Mouse (Mus musculus) MEL (cell line): ENCODE data around the gene Rrp12. TPM values are rescaled to one million over a fixed set of nuclear protein-coding genes. Genes with fewer than 3 reads are reported as not detected.

Experiments used
- DNase-seq: peaks from one replicate; pipeline ENCODE4 v3.0.0; 2011; ENCODE audit warnings: low read depth, low spot score
- H3K27ac ChIP-seq: 2 replicates; pipeline ENCODE4 v1.5.1; 2012; ENCODE audit warnings: low read depth, mild to moderate bottlenecking, control low read depth, low read length, moderate library complexity; ENCODE audit not compliant: control insufficient read depth
- H3K27me3 ChIP-seq, 2 experiments: fragments of 150-350 bp in 1 of 2; sonication (generic) in 1 of 2; 2 replicates each; pipeline ENCODE4 v1.6.1; 2012; ENCODE audit warnings: low read length in 2 of 2, mild to moderate bottlenecking in 2 of 2, improper control_type of control experiment in 1 of 2, moderate library complexity in 1 of 2; ENCODE audit not compliant: insufficient read depth in 2 of 2, control insufficient read depth in 1 of 2
- H3K36me3 ChIP-seq, 2 experiments: 2 replicates each; pipeline ENCODE4 v1.6.1; 2012 to 2014; ENCODE audit warnings: low read length in 2 of 2, improper control_type of control experiment in 1 of 2, inconsistent platforms in 1 of 2, mild to moderate bottlenecking in 1 of 2; ENCODE audit not compliant: insufficient read depth in 2 of 2, control insufficient read depth in 1 of 2
- H3K4me1 ChIP-seq, 2 experiments: fragments of 150-350 bp in 1 of 2; sonication (generic) in 1 of 2; 2 replicates each; pipeline ENCODE4 v1.6.1; 2012; ENCODE audit warnings: low read length in 2 of 2, improper control_type of control experiment in 1 of 2, mild to moderate bottlenecking in 1 of 2; ENCODE audit not compliant: insufficient read depth in 2 of 2, control insufficient read depth in 1 of 2
- H3K4me3 ChIP-seq, 2 experiments: fragments of 150-350 bp in 1 of 2; sonication (generic) in 1 of 2; 2 replicates each; pipeline ENCODE4 v1.5.1; 2012; ENCODE audit warnings: low read depth in 2 of 2, low read length in 2 of 2, mild to moderate bottlenecking in 2 of 2, moderate library complexity in 2 of 2, control low read depth in 1 of 2, improper control_type of control experiment in 1 of 2; ENCODE audit not compliant: control insufficient read depth in 1 of 2, insufficient read depth in 1 of 2
- H3K79me2 ChIP-seq: 2 replicates; pipeline ENCODE4 v1.6.1; 2012; ENCODE audit warnings: mild to moderate bottlenecking, low read length, moderate library complexity; ENCODE audit not compliant: control insufficient read depth, poor library complexity, insufficient read depth
- H3K9ac ChIP-seq: 2 replicates; pipeline ENCODE4 v1.6.1; 2012; ENCODE audit warnings: low read depth, mild to moderate bottlenecking, control low read depth, low read length, moderate library complexity; ENCODE audit not compliant: control insufficient read depth, poor library complexity, severe bottlenecking
- H3K9me3 ChIP-seq: fragments of 150-350 bp; sonication (generic); replicated peaks from 2 replicates; pipeline ENCODE4 v1.6.1; 2012; ENCODE audit warnings: mild to moderate bottlenecking, low read length, improper control_type of control experiment, moderate library complexity; ENCODE audit not compliant: insufficient read depth
- BHLHE40 ChIP-seq: IDR thresholded peaks from 2 replicates; pipeline ENCODE4 v1.6.1; 2012; ENCODE audit warnings: low read depth, mild to moderate bottlenecking, inconsistent platforms, low read length, improper control_type of control experiment, borderline replicate concordance
- CHD2 ChIP-seq: IDR thresholded peaks from 2 replicates; pipeline ENCODE4 v1.6.1; 2011; ENCODE audit warnings: low read length, improper control_type of control experiment
- CTCF ChIP-seq, 3 experiments: IDR thresholded peaks in 2 of 3; conservative IDR thresholded peaks in 1 of 3; 2 replicates each; pipeline ENCODE4 v1.5.1; 2011 to 2012; ENCODE audit warnings: low read length in 3 of 3, low read depth in 2 of 3, mild to moderate bottlenecking in 2 of 3, improper control_type of control experiment in 1 of 3, inconsistent platforms in 1 of 3, mixed read lengths in 1 of 3, moderate library complexity in 1 of 3; ENCODE audit not compliant: control insufficient read depth in 1 of 3, insufficient read depth in 1 of 3, poor library complexity in 1 of 3, severe bottlenecking in 1 of 3
- E2F4 ChIP-seq: IDR thresholded peaks from 2 replicates; pipeline ENCODE4 v1.6.1; 2011; ENCODE audit warnings: low read depth, low read length, improper control_type of control experiment, borderline replicate concordance
- ELF1 ChIP-seq: IDR thresholded peaks from 2 replicates; pipeline ENCODE4 v1.6.1; 2014; ENCODE audit warnings: low read depth, mild to moderate bottlenecking, inconsistent platforms, low read length, improper control_type of control experiment, moderate library complexity
- ETS1 ChIP-seq: IDR thresholded peaks from 2 replicates; pipeline ENCODE4 v1.6.1; 2012; ENCODE audit warnings: low read depth, mild to moderate bottlenecking, inconsistent platforms, low read length, improper control_type of control experiment, moderate library complexity
- HCFC1 ChIP-seq: IDR thresholded peaks from 2 replicates; pipeline ENCODE4 v1.6.1; 2012; ENCODE audit warnings: low read depth, mild to moderate bottlenecking, inconsistent platforms, low read length, improper control_type of control experiment, moderate library complexity
- JUND ChIP-seq: IDR thresholded peaks from 2 replicates; pipeline ENCODE4 v1.6.1; 2011; ENCODE audit warnings: low read depth, mild to moderate bottlenecking, improper control_type of control experiment, low read length
- KAT2A ChIP-seq: conservative IDR thresholded peaks from 2 replicates; pipeline ENCODE4 v1.6.1; 2012; ENCODE audit warnings: low read depth, low read length, improper control_type of control experiment, inconsistent platforms
- MAZ ChIP-seq: IDR thresholded peaks from 2 replicates; pipeline ENCODE4 v1.6.1; 2012; ENCODE audit warnings: low read depth, mild to moderate bottlenecking, inconsistent platforms, low read length, improper control_type of control experiment
- MEF2A ChIP-seq: IDR thresholded peaks from 2 replicates; pipeline ENCODE4 v1.6.1; 2014; ENCODE audit warnings: low read depth, mild to moderate bottlenecking, inconsistent platforms, low read length, improper control_type of control experiment; ENCODE audit not compliant: poor library complexity, insufficient replicate concordance, severe bottlenecking; ENCODE audit errors: extremely low read depth
- MXI1 ChIP-seq: IDR thresholded peaks from 2 replicates; pipeline ENCODE4 v1.6.1; 2011; ENCODE audit warnings: mild to moderate bottlenecking, low read depth, low read length, improper control_type of control experiment
- NELFE ChIP-seq: IDR thresholded peaks from 2 replicates; pipeline ENCODE4 v1.6.1; 2011; ENCODE audit warnings: low read depth, low read length, improper control_type of control experiment
- POLR2A ChIP-seq, 2 experiments: IDR thresholded peaks; 2 replicates each; pipeline ENCODE4 v1.6.1; 2011 to 2012; ENCODE audit warnings: low read length in 2 of 2, mild to moderate bottlenecking in 2 of 2, control low read depth in 1 of 2, improper control_type of control experiment in 1 of 2, low read depth in 1 of 2, moderate library complexity in 1 of 2; ENCODE audit not compliant: control insufficient read depth in 1 of 2, insufficient read depth in 1 of 2, poor library complexity in 1 of 2
- RAD21 ChIP-seq: IDR thresholded peaks from 2 replicates; pipeline ENCODE4 v1.6.1; 2011; ENCODE audit warnings: mild to moderate bottlenecking, low read depth, low read length, improper control_type of control experiment
- SIN3A ChIP-seq: IDR thresholded peaks from 2 replicates; pipeline ENCODE4 v1.6.1; 2012; ENCODE audit warnings: low read length, improper control_type of control experiment, inconsistent platforms
- SMC3 ChIP-seq: IDR thresholded peaks from 2 replicates; pipeline ENCODE4 v1.6.1; 2011; ENCODE audit warnings: low read depth, low read length, improper control_type of control experiment
- TAL1 ChIP-seq: IDR thresholded peaks from 2 replicates; pipeline ENCODE4 v1.6.1; 2012; ENCODE audit warnings: mild to moderate bottlenecking, inconsistent platforms, low read length, moderate library complexity, mixed read lengths
- TBP ChIP-seq: IDR thresholded peaks from 2 replicates; pipeline ENCODE4 v1.8.0; 2011; ENCODE audit warnings: low read depth, low read length, improper control_type of control experiment
- TCF12 ChIP-seq: IDR thresholded peaks from 2 replicates; pipeline ENCODE4 v1.6.1; 2014; ENCODE audit warnings: low read depth, mild to moderate bottlenecking, inconsistent platforms, low read length, improper control_type of control experiment, moderate library complexity
- UBTF ChIP-seq: IDR thresholded peaks from 2 replicates; pipeline ENCODE4 v1.6.1; 2012; ENCODE audit warnings: low read depth, mild to moderate bottlenecking, inconsistent platforms, low read length, improper control_type of control experiment, moderate library complexity, borderline replicate concordance; ENCODE audit not compliant: insufficient read depth
- USF1 ChIP-seq: IDR thresholded peaks from 2 replicates; pipeline ENCODE4 v1.6.1; 2014; ENCODE audit warnings: low read depth, mild to moderate bottlenecking, inconsistent platforms, low read length, improper control_type of control experiment, moderate library complexity
- USF2 ChIP-seq, 2 experiments: IDR thresholded peaks; 2 replicates each; pipeline ENCODE4 v1.6.1; 2011 to 2012; ENCODE audit warnings: improper control_type of control experiment in 2 of 2, low read length in 2 of 2, borderline replicate concordance in 1 of 2, inconsistent platforms in 1 of 2, low read depth in 1 of 2, mild to moderate bottlenecking in 1 of 2; ENCODE audit not compliant: insufficient read depth in 1 of 2
- ZC3H11A ChIP-seq: IDR thresholded peaks from 2 replicates; pipeline ENCODE4 v1.6.1; 2012; ENCODE audit warnings: low read depth, mild to moderate bottlenecking, inconsistent platforms, low read length, improper control_type of control experiment
- ZKSCAN1 ChIP-seq: IDR thresholded peaks from 2 replicates; pipeline ENCODE4 v1.6.1; 2012; ENCODE audit warnings: low read depth, mild to moderate bottlenecking, inconsistent platforms, low read length, improper control_type of control experiment, moderate library complexity
- ZMIZ1 ChIP-seq: IDR thresholded peaks from 2 replicates; pipeline ENCODE4 v1.6.1; 2012; ENCODE audit warnings: low read depth, mild to moderate bottlenecking, inconsistent platforms, low read length, improper control_type of control experiment, moderate library complexity
- ZNF384 ChIP-seq: IDR thresholded peaks from 2 replicates; pipeline ENCODE4 v1.6.1; 2012; ENCODE audit warnings: low read depth, mild to moderate bottlenecking, inconsistent platforms, low read length, improper control_type of control experiment
- polyA plus RNA-seq, 2 experiments: library from polyadenylated mRNA; stranded (reverse) in 1 of 2; unstranded in 1 of 2; fragments of >175 nt in 1 of 2; fragments of >200 nt in 1 of 2; gene quantifications; 2 replicates each; pipeline versions ENCODE4 v1.2.1 to v1.2.4; 2012; ENCODE audit warnings: low replicate concordance in 2 of 2, low read depth in 1 of 2; ENCODE audit not compliant: insufficient read length in 2 of 2, insufficient read depth in 1 of 2, missing spikeins in 1 of 2
- total RNA-seq: library from RNA; depleted of rRNA; stranded (reverse); fragments of 300-350 nt; gene quantifications from 2 replicates; pipeline ENCODE4 v1.2.3, GENCODE M21; 2012

The Rrp12 gene
- total and polyA plus RNA-seq, 3 experiments: 44.5 to 134 (median 106) TPM

- H3K4me3 ChIP-seq: no peak overlapping the region
- peaks cover 0 to 45% of the 10 kb centered on the region in 2 experiments; a peak in 2 of 4 replicates for H3K36me3 ChIP-seq
- no peak for DNase-seq
- TF ChIP-seq ZC3H11A: no peak
- TF ChIP-seq HCFC1: no peak
- TF ChIP-seq CTCF (IDR thresholded peaks at IDR 0.05 in 2 of 3, conservative IDR thresholded peaks at IDR 0.05 in 1 of 3; ENCODE audit: control insufficient read depth in 1 of 3, insufficient read depth in 1 of 3, low read depth in 2 of 3, low read length in 3 of 3, poor library complexity in 1 of 3, severe bottlenecking in 1 of 3): no peak
- TF ChIP-seq UBTF: no peak
- TF ChIP-seq USF2 (IDR thresholded peaks at IDR 0.05; ENCODE audit: borderline replicate concordance in 1 of 2, insufficient read depth in 1 of 2, low read depth in 1 of 2, low read length in 2 of 2): no peak
- no peak for TF ChIP-seq RAD21
- TF ChIP-seq SMC3: no peak
- TF ChIP-seq ELF1: no peak
- no peak for TF ChIP-seq MAZ
- no peak for TF ChIP-seq MXI1
- TF ChIP-seq BHLHE40: no peak
- TF ChIP-seq ZKSCAN1: no peak
- TF ChIP-seq ZNF384: no peak
- TF ChIP-seq TAL1: no peak
- no peak for TF ChIP-seq NELFE
- TF ChIP-seq SIN3A: no peak
- TF ChIP-seq TBP: no peak
- no peaks in the 10 kb centered on the region for H3K27me3 ChIP-seq
- no peak overlapping the region for H3K27ac ChIP-seq
- H3K4me1 ChIP-seq: no peaks in the 10 kb centered on the region
- no peak overlapping the region for H3K9ac ChIP-seq
- no peaks in the 10 kb centered on the region for H3K9me3 ChIP-seq
- no peaks in the 10 kb centered on the region for H3K79me2 ChIP-seq
Observed at GRCm38 (mm10) chr19:41874356-41874755, 21.6 kb downstream of the Rrp12 start.

- no peak for TF ChIP-seq CHD2
- TF ChIP-seq TAL1: no peak
- TF ChIP-seq ZMIZ1: no peak
- TF ChIP-seq KAT2A: no peak
- TF ChIP-seq JUND: no peak
- TF ChIP-seq E2F4: no peak
- TF ChIP-seq ETS1: no peak
- no peak for TF ChIP-seq POLR2A (IDR thresholded peaks at IDR 0.05; ENCODE audit: control insufficient read depth in 1 of 2, insufficient read depth in 1 of 2, low read depth in 1 of 2, low read length in 2 of 2, poor library complexity in 1 of 2)
- TF ChIP-seq USF1: no peak; the same call in 1 of the 2 replicates
- no peak for TF ChIP-seq MEF2A
- no peak for TF ChIP-seq TCF12
- TF ChIP-seq SIN3A: no peak
- Histone ChIP-seq H3K4me1 (no peaks in the 10 kb centered on the region), H3K4me3 (no peak overlapping the region), H3K9ac (no peak overlapping the region), H3K79me2 (no peaks in the 10 kb centered on the region), H3K36me3 (peaks cover 0 to 38% of the 10 kb centered on the region in 2 experiments; a peak in 2 of 4 replicates), H3K9me3 (no peaks in the 10 kb centered on the region), H3K27ac (no peak overlapping the region), H3K27me3 (no peaks in the 10 kb centered on the region)
- DNase-seq: no peak
Observed at GRCm38 (mm10) chr19:41872285-41872684, 23.7 kb downstream of the Rrp12 start.
